Mouse (Mus musculus) erythroblast, embryonic 14.5 days (primary cell): ENCODE data around the gene Katna1. TPM values are rescaled to one million over a fixed set of nuclear protein-coding genes. Genes with fewer than 3 reads are reported as not detected.

ENCODE experiments used
- H3K27me3 ChIP-seq: 2 replicates; pipeline ENCODE4 v1.6.1; 2012; ENCODE audit warnings: inconsistent platforms; ENCODE audit not compliant: control insufficient read depth
- H3K36me3 ChIP-seq: 2 replicates; pipeline ENCODE4 v1.6.1; 2012; ENCODE audit warnings: mild to moderate bottlenecking, inconsistent platforms; ENCODE audit not compliant: control insufficient read depth
- H3K4me1 ChIP-seq: 2 replicates; pipeline ENCODE4 v1.6.1; 2012; ENCODE audit warnings: inconsistent platforms; ENCODE audit not compliant: control insufficient read depth
- H3K4me3 ChIP-seq: replicated peaks from 2 replicates; pipeline ENCODE3; 2012; ENCODE audit warnings: moderate library complexity, mild to moderate bottlenecking, inconsistent platforms
- H3K9me3 ChIP-seq: 2 replicates; pipeline ENCODE4 v1.6.1; 2012; ENCODE audit warnings: low read length, inconsistent platforms, mixed read lengths; ENCODE audit not compliant: control insufficient read depth
- GATA1 ChIP-seq: IDR thresholded peaks from 2 replicates; pipeline ENCODE4 v1.6.1; 2012; ENCODE audit warnings: low read length, inconsistent platforms, mixed read lengths
- TAL1 ChIP-seq: IDR thresholded peaks from 3 replicates; pipeline ENCODE4 v1.6.1; 2012; ENCODE audit warnings: low read length, inconsistent platforms, mixed read lengths
- polyA plus RNA-seq: library from polyadenylated mRNA; stranded (reverse); fragments of >175 nt; gene quantifications from 2 replicates; pipeline ENCODE4 v1.2.3, GENCODE M21; 2012

Gene Katna1
- polyA plus RNA-seq: 0.19 and 0.23 TPM in 2 replicates

- H3K27me3 ChIP-seq: no peaks in the 10 kb centered on the region
- no peak for TF ChIP-seq GATA1
- no peak for TF ChIP-seq TAL1
- H3K4me3 ChIP-seq: peak within 1 kb of the TSS; percentile 63
- no peaks in the 10 kb centered on the region for H3K9me3 ChIP-seq
- H3K36me3 ChIP-seq: no peaks in the 10 kb centered on the region
- peaks cover 19% of the 10 kb centered on the region for H3K4me1 ChIP-seq
These were observed at the start of gene Katna1 for GRCm38 (mm10) chr10:7725751-7726500. Katna1 (plus strand) TSS chr10:7726000.

DNA sequence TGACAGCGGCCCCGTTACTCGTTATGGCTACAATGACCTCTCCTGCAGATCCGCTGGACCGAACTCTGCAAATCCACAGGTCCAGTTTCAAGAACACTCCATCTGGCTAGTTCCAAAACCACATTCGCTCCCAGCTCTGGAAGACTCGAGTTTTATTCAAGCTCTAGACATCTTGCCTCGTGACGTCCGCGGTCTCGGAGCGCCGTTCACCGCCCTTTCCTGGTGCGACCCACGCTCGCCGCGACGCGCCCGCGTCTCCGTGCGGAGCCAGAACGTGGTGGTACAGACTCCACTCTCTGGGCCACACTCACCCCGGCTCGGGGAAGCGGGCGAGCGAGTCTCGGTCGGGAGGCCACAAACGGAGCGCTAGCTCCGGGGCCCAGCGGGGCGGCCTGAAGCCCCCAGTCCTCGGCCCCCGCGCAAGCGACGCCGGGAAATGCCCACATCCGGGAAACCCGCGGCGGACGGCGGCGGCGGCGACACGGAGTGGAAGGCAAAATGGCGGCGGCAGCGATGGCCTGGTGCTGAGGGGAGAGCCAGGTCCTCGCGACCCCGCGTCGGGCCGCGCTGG, 45.0 kb upstream of the Katna1 start, which contains the start of the genes Pcmt1 and Lats1:
Pcmt1 (minus strand) TSS at position 406 of the 571 bp plus-strand sequence.
Lats1 (plus strand) TSS at position 484 of the 571 bp plus-strand sequence.
- H3K4me1 ChIP-seq: peaks cover 41% of the 10 kb centered on the region
- peak within 1 kb of the TSS; percentile 95 for H3K4me3 ChIP-seq

GRCm38 (mm10) chr10:7681343-7682025, 44.3 kb upstream of the Katna1 start:
- Histone ChIP-seq H3K27me3 (no peaks in the 10 kb centered on the region), H3K36me3 (peaks cover 49% of the 10 kb centered on the region), H3K4me1 (peaks cover 45% of the 10 kb centered on the region), H3K4me3 (peak overlapping the region; percentile 95), H3K9me3 (no peaks in the 10 kb centered on the region)
- TF ChIP-seq TAL1 (no peak), GATA1 (no peak)

More for the DNA sequence above, 45.0 kb upstream of the Katna1 start, which contains the start of the genes Pcmt1 and Lats1:
- Histone ChIP-seq H3K27me3 (no peaks in the 10 kb centered on the region), H3K9me3 (no peaks in the 10 kb centered on the region), H3K36me3 (peaks cover 52% of the 10 kb centered on the region)
- no peak for TF ChIP-seq GATA1
- TF ChIP-seq TAL1: no peak

- Histone ChIP-seq H3K4me1 (peaks cover 52% of the 10 kb centered on the region), H3K9me3 (no peaks in the 10 kb centered on the region), H3K4me3 (peak overlapping the region; percentile 95), H3K27me3 (no peaks in the 10 kb centered on the region), H3K36me3 (peaks cover 49% of the 10 kb centered on the region)
- TF ChIP-seq TAL1: no peak
- no peak for TF ChIP-seq GATA1
These were observed 43.6 kb upstream of the Katna1 start for GRCm38 (mm10) chr10:7682249-7682648.

DNA sequence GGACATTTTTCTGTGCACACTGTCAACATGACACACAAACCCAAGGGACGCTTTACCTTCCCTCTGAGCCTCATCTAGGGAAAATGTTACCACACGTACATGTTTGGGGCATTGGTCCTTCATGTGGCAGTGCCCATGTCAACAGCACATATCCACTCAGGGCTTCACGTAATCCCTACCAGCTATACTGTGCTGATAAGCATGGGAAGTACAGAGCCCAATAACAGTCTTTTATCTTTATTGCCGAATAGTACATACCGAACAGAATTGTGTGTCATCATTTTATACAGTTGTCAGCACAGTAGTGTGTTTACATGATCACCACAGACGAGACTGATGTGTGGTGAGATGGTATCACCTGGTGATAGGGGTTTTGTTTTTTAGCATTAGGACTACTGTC, 38.9 kb upstream of the Katna1 start:
- Histone ChIP-seq H3K27me3 (no peaks in the 10 kb centered on the region), H3K4me3 (no peak overlapping the region), H3K9me3 (no peaks in the 10 kb centered on the region), H3K4me1 (peaks cover 38% of the 10 kb centered on the region), H3K36me3 (peaks cover 41% of the 10 kb centered on the region)
- TF ChIP-seq GATA1 (no peak), TAL1 (no peak)

DNA sequence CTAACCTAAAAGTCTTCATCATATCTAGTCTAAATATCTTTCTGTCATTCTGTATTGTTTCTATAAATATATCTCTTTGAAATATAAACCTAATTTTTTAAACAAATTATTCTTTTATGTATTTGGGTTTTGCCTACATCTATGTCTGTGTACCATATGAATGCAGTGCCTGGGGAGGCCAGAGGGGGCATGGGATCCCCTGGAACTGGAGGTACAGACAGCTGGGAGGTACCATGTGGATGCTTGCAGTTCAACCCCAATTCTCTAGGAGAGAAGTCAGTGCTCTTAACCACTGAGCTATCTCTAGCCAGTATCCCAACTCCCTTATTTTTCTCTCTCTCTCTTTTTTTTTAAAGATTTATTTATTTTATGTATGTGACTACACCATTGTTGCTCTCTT, 30.5 kb upstream of the Katna1 start:
- peaks cover 88% of the 10 kb centered on the region for H3K36me3 ChIP-seq
- TF ChIP-seq GATA1 (no peak), TAL1 (no peak)
- H3K9me3 ChIP-seq: no peaks in the 10 kb centered on the region
- H3K27me3 ChIP-seq: no peaks in the 10 kb centered on the region
- no peaks in the 10 kb centered on the region; the same call in 1 of the 2 replicates for H3K4me1 ChIP-seq
- no peak overlapping the region for H3K4me3 ChIP-seq

GRCm38 (mm10) chr10:7700120-7700519, 25.7 kb upstream of the Katna1 start:
- Histone ChIP-seq H3K9me3 (no peaks in the 10 kb centered on the region), H3K27me3 (no peaks in the 10 kb centered on the region), H3K36me3 (peaks cover 93% of the 10 kb centered on the region), H3K4me3 (no peak overlapping the region), H3K4me1 (no peaks in the 10 kb centered on the region)
- TF ChIP-seq TAL1 (no peak), GATA1 (no peak)

- Histone ChIP-seq H3K4me1 (no peaks in the 10 kb centered on the region), H3K36me3 (peaks cover 94% of the 10 kb centered on the region), H3K4me3 (no peak overlapping the region), H3K9me3 (no peaks in the 10 kb centered on the region), H3K27me3 (no peaks in the 10 kb centered on the region)
- no peak for TF ChIP-seq TAL1
- no peak for TF ChIP-seq GATA1
These were observed 23.2 kb upstream of the Katna1 start for GRCm38 (mm10) chr10:7702586-7702985.

DNA sequence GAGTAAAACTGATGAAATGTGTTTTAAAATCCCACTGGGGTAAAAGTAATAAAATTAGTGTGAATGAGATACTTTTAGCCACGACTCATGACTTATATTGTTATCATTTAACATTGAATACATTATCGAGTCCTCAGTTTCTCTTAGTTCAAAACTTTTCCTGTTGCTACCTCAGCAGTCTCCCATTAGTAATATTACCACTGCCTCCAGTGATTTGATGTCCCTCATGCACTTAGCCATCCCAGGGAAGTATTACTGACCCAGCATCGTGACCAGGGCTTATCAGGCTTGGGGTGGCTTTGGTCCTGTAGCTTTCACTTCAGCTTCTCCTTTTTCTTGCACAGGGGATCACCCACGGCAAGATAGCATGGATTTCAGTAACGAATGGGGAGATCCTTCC, 15.7 kb upstream of the Katna1 start:
- H3K36me3 ChIP-seq: peaks cover 90% of the 10 kb centered on the region
- no peak for TF ChIP-seq TAL1
- no peak for TF ChIP-seq GATA1
- no peaks in the 10 kb centered on the region for H3K27me3 ChIP-seq
- no peak overlapping the region for H3K4me3 ChIP-seq
- no peaks in the 10 kb centered on the region for H3K9me3 ChIP-seq
- H3K4me1 ChIP-seq: no peaks in the 10 kb centered on the region
